Mouse (Mus musculus) midbrain, embryonic 12.5 days (tissue): Measurements from ENCODE around the gene Dnajb9. TPM values are rescaled to one million over a fixed set of nuclear protein-coding genes. Genes with fewer than 3 reads are reported as not detected.
"Not testable (repeated sequence)": the region's sequence is repeated elsewhere in the genome, so short reads cannot be mapped to it uniquely, and the experiment has no call there.

Source experiments
- ATAC-seq: fragments of 200-750 bp; cut with Nextera tagmentation; 2 replicates; pipeline ENCODE4 v1.8.0; 2017; ENCODE audit warnings: low read depth, moderate TSS enrichment, moderate library complexity; ENCODE audit not compliant: low FRiP score
- H3K27ac ChIP-seq: fragments of 300-500 bp; sonication (generic); replicated peaks from 2 replicates; pipeline ENCODE4 v1.5.1; 2016; ENCODE audit warnings: mild to moderate bottlenecking
- H3K27me3 ChIP-seq: fragments of 300-500 bp; sonication (generic); 2 replicates; pipeline ENCODE4 v1.6.1; 2016; ENCODE audit warnings: mild to moderate bottlenecking
- H3K36me3 ChIP-seq: fragments of 300-500 bp; sonication (generic); 2 replicates; pipeline ENCODE4 v1.6.1; 2016
- H3K4me1 ChIP-seq: fragments of 300-500 bp; sonication (generic); 2 replicates; pipeline ENCODE4 v1.6.1; 2016
- H3K4me2 ChIP-seq: fragments of 300-500 bp; sonication (generic); replicated peaks from 2 replicates; pipeline ENCODE4 v1.6.1; 2016; ENCODE audit warnings: mild to moderate bottlenecking, moderate library complexity
- H3K4me3 ChIP-seq: fragments of 300-500 bp; sonication (generic); 2 replicates; pipeline ENCODE4 v1.5.1; 2016; ENCODE audit warnings: mild to moderate bottlenecking
- H3K9ac ChIP-seq: fragments of 300-500 bp; sonication (generic); replicated peaks from 2 replicates; pipeline ENCODE4 v1.6.1; 2016; ENCODE audit warnings: mild to moderate bottlenecking, moderate library complexity
- H3K9me3 ChIP-seq: fragments of 300-500 bp; sonication (generic); 2 replicates; pipeline ENCODE4 v1.6.1; 2016; ENCODE audit warnings: mild to moderate bottlenecking
- WGBS: fragments of 180-500 bp; shearing (Covaris S2); methylation state at CpG from one replicate; pipeline ENCODE4 v1.1.7; 2016; 5-methylcytosine and 5-hydroxymethylcytosine counted together
- polyA plus RNA-seq: library from polyadenylated mRNA; unstranded; fragments of >200 nt; fragmentation: Nextera tagmentation; extraction: Ambion mirVana; gene quantifications from 2 replicates; pipeline ENCODE4 v1.2.1, GENCODE M21; 2016

Dnajb9 gene
- 26.2 and 27.2 TPM in 2 replicates for polyA plus RNA-seq

- peak; percentile 99 for ATAC-seq
- Histone ChIP-seq H3K9ac (peak within 1 kb of the TSS; percentile 91), H3K9me3 (no peaks in the 10 kb centered on the region), H3K36me3 (0 out of 2 replicates have a peak, but pooled peaks cover 7% of the 10 kb centered on the region), H3K4me1 (peaks cover 7% of the 10 kb centered on the region), H3K27ac (peak within 1 kb of the TSS; percentile 86), H3K4me2 (peak within 1 kb of the TSS; percentile 89), H3K27me3 (no peaks in the 10 kb centered on the region; the same call in 1 of the 2 replicates), H3K4me3 (peak within 1 kb of the TSS; percentile 94)
- WGBS, result under 1% methylated on average over 77 of the region's 77 CpGs
Observed at GRCm38 (mm10) chr12:44209824-44210752, at the start of gene Dnajb9. Gene Dnajb9, minus strand, starts transcription at chr12:44210326.

- H3K27ac ChIP-seq, result no peak overlapping the region
- no peaks in the 10 kb centered on the region for H3K36me3 ChIP-seq
- H3K9ac ChIP-seq, result no peak overlapping the region
- 76% methylated on average over 9 of the region's 9 CpGs for WGBS
- no peak overlapping the region for H3K4me2 ChIP-seq
- no peaks in the 10 kb centered on the region for H3K9me3 ChIP-seq
- no peaks in the 10 kb centered on the region for H3K27me3 ChIP-seq
- H3K4me3 ChIP-seq, result no peak overlapping the region
- no peaks in the 10 kb centered on the region; the same call in 1 of the 2 replicates for H3K4me1 ChIP-seq
- peak; percentile 34; the same call in 1 of the 2 replicates for ATAC-seq
Observed at GRCm38 (mm10) chr12:44248309-44248977, 38.3 kb upstream of the Dnajb9 start.

DNA sequence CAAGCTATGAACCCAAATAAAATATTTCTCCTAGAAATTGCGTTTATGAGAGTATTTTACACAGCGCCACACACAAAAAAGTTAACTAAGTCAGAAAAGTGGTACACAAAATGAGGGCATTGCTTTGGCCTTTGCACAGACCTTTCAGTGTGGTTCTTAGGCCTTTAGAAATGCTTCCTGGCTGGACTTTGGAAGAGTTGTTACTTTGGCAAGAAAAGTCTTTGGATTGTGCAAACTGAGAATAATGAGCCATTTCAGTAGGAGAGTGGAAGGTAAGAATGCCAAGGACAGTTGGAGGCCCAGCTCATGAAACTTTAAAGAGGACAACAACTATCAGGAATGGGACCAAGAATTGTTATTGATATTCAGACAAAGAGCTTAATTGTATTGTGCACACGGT, 35.6 kb upstream of the Dnajb9 start:
- Histone ChIP-seq H3K36me3 (no peaks in the 10 kb centered on the region), H3K4me2 (no peak overlapping the region), H3K4me3 (no peak overlapping the region), H3K27ac (no peak overlapping the region), H3K9ac (no peak overlapping the region), H3K9me3 (no peaks in the 10 kb centered on the region), H3K27me3 (no peaks in the 10 kb centered on the region), H3K4me1 (no peaks in the 10 kb centered on the region; the same call in 1 of the 2 replicates)
- ATAC-seq, result no peak
- WGBS, result 91% methylated on average over 3 of the region's 3 CpGs

DNA sequence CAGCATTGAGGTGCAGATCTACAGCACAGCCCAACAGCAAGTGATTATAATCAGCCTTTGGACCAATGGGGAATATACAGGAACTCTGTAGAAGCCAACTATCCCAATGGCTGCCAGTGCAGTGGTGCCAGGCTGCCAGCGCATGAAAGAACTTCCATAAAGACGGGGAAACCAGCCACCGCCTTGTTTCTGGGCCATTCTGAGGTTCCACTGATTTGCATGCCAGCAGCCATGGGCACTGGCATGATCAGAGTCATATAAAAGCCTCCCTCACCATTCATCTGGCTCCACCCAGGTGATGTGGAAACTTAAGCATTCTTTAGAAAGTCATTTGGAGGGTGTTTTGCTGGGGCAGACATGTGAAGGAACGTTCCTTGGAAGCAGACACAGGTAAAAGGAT, 32.3 kb upstream of the Dnajb9 start:
- Histone ChIP-seq H3K4me2 (no peak overlapping the region), H3K4me3 (no peak overlapping the region), H3K36me3 (no peaks in the 10 kb centered on the region), H3K4me1 (no peaks in the 10 kb centered on the region; the same call in 1 of the 2 replicates), H3K27me3 (no peaks in the 10 kb centered on the region), H3K9me3 (no peaks in the 10 kb centered on the region), H3K9ac (no peak overlapping the region), H3K27ac (no peak overlapping the region)
- WGBS, result 90% methylated on average over 4 of the region's 4 CpGs
- ATAC-seq, result no peak

DNA sequence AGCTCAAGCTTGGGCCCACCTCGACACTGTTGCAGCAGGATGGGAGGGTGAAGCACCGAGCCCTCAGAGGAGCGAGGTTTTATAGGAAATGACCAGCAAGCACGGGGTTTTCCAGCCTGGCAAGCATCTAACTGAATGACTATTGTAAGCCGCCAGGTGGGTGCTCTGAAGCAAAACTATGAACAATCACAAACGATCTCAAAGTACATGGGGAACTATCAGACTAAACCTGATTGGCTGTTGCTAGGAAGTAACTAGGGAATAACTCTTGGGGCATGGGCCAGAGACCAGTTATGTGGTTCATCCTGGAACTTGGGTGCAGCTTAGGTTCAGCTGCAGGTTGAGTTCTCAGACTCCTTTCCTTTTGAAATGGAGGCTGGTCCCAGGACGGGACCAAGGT, 31.0 kb upstream of the Dnajb9 start:
- H3K36me3 ChIP-seq, result no peaks in the 10 kb centered on the region
- H3K9ac ChIP-seq, result no peak overlapping the region
- no peak for ATAC-seq
- H3K4me1 ChIP-seq, result no peaks in the 10 kb centered on the region
- H3K9me3 ChIP-seq, result no peaks in the 10 kb centered on the region
- WGBS, result 72% methylated on average over 7 of the region's 7 CpGs
- no peaks in the 10 kb centered on the region for H3K27me3 ChIP-seq
- no peak overlapping the region for H3K27ac ChIP-seq
- no peak overlapping the region for H3K4me2 ChIP-seq
- no peak overlapping the region for H3K4me3 ChIP-seq

GRCm38 (mm10) chr12:44224650-44225049, 14.5 kb upstream of the Dnajb9 start:
- H3K9me3 ChIP-seq, result no peaks in the 10 kb centered on the region
- no peak overlapping the region for H3K4me3 ChIP-seq
- no peak overlapping the region for H3K9ac ChIP-seq
- peaks cover 6% of the 10 kb centered on the region; the same call in 1 of the 2 replicates for H3K27me3 ChIP-seq
- H3K4me1 ChIP-seq, result no peaks in the 10 kb centered on the region
- no peaks in the 10 kb centered on the region for H3K36me3 ChIP-seq
- WGBS, result 81% methylated on average over 3 of the region's 3 CpGs
- no peak overlapping the region for H3K27ac ChIP-seq
- no peak overlapping the region for H3K4me2 ChIP-seq
- ATAC-seq, result no peak

DNA sequence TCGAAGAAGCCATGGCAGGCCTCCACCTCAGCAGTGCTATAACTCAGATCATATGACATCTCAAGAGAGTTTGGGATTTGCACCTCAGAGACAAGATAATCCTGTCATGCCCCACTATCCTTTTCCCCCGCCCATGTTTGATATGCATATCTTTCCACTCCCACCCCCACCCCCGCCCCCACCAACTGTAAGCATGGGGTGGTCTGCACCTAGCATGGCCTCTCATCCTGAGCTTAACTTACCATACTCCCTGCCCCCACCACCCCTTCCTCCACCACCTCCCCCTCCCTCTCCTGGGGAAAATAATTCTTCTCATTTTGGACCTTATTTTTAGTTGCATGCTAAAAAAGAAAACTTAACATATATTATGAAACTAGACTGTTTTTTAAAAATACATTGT, 12.9 kb upstream of the Dnajb9 start:
- 58% methylated on average over 3 of the region's 3 CpGs for WGBS
- no peak for ATAC-seq
- H3K4me1 ChIP-seq, result no peaks in the 10 kb centered on the region

DNA sequence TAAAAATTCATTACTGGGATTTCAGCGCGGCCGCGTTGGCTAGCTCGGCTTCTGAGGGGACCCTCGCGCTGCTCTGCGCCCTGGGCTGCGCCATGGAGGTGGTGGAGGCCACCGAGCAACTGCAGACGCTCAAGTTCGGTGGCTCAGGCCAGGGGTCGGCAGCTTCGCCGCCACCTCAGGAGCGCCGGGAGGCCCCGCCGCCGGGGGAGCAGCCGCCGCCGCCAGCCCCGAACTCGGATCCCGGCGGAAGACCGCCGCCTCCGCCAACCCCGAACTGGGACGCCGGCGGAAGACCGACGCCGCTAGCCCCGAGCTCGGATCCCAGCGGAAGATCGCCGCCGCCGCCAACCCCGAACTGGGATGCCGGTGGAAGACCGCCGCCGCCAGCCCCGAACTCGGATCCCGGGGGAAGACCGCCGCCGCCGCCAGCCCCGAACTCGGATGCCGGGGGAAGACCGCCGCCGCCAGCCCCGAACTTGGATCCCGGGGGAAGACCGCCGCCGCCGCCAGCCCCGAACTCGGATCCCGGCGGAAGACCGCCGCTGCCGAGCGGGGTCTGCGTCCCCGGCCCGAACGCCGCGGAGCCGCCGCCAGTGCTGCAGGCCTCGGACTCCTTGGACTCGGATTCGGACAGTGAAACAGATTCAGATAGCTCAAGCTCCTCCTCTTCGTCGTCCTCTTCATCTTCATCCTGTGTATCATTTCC, 11.7 kb upstream of the Dnajb9 start:
- H3K36me3 ChIP-seq, result no peaks in the 10 kb centered on the region
- H3K27me3 ChIP-seq, result peaks cover 6% of the 10 kb centered on the region; the same call in 1 of the 2 replicates
- H3K27ac ChIP-seq, result no peak overlapping the region
- no peaks in the 10 kb centered on the region for H3K9me3 ChIP-seq
- no peaks in the 10 kb centered on the region for H3K4me1 ChIP-seq
- peak; percentile 70; the same call in 1 of the 2 replicates for ATAC-seq
- H3K4me3 ChIP-seq, result peak overlapping the region; percentile 72
- 1% methylated on average over 70 of the region's 89 CpGs for WGBS
- peak overlapping the region; percentile 73 for H3K9ac ChIP-seq
- H3K4me2 ChIP-seq, result peak overlapping the region; percentile 81

More for the DNA sequence above, 12.9 kb upstream of the Dnajb9 start:
- Histone ChIP-seq H3K9me3 (no peaks in the 10 kb centered on the region), H3K9ac (no peak overlapping the region), H3K4me2 (no peak overlapping the region), H3K4me3 (no peak overlapping the region), H3K36me3 (no peaks in the 10 kb centered on the region), H3K27ac (no peak overlapping the region), H3K27me3 (peaks cover 6% of the 10 kb centered on the region; the same call in 1 of the 2 replicates)

DNA sequence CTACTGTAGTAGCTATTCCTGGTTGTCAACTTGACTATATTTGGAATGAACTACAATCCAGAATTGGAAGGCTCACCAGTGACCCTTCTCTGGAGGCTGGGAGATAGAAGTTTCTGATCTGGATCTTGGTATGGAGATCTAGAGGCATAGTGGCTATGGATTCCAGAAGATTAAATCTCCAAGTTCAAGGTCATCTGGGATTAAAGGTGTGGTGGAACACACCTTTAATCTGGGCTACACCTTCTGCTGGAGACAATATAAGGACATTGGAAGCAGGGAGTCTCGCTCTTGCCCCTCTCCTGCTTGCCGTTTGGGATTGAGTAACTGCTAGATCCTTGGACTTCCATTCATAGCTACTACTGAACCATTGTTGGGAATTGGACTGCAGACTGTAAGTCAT, 10.9 kb upstream of the Dnajb9 start, which contains the start of gene Pnpla8:
Pnpla8 (plus strand) TSS at position 301 of the 400 bp plus-strand sequence.
- ATAC-seq, H3K27me3 ChIP-seq, H3K27ac ChIP-seq, H3K9me3 ChIP-seq, H3K36me3 ChIP-seq, H3K4me1 ChIP-seq: not testable (repeated sequence)
- Histone ChIP-seq H3K4me3 (peak within 1 kb of the TSS; percentile 72), H3K9ac (peak within 1 kb of the TSS; percentile 73), H3K4me2 (peak within 1 kb of the TSS; percentile 81)
- WGBS, result 85% methylated on average over 2 of the region's 2 CpGs

- H3K27me3 ChIP-seq, result no peaks in the 10 kb centered on the region; the same call in 1 of the 2 replicates
- peaks cover 7% of the 10 kb centered on the region for H3K4me1 ChIP-seq
- no peak overlapping the region for H3K4me2 ChIP-seq
- no peak overlapping the region for H3K9ac ChIP-seq
- no peak overlapping the region for H3K4me3 ChIP-seq
- H3K27ac ChIP-seq, result no peak overlapping the region
- 91% methylated on average over 3 of the region's 3 CpGs for WGBS
- no peak for ATAC-seq
- H3K9me3 ChIP-seq, result no peaks in the 10 kb centered on the region
- no peaks in the 10 kb centered on the region for H3K36me3 ChIP-seq
Observed at GRCm38 (mm10) chr12:44211555-44211954, 1.4 kb upstream of the Dnajb9 start.

DNA sequence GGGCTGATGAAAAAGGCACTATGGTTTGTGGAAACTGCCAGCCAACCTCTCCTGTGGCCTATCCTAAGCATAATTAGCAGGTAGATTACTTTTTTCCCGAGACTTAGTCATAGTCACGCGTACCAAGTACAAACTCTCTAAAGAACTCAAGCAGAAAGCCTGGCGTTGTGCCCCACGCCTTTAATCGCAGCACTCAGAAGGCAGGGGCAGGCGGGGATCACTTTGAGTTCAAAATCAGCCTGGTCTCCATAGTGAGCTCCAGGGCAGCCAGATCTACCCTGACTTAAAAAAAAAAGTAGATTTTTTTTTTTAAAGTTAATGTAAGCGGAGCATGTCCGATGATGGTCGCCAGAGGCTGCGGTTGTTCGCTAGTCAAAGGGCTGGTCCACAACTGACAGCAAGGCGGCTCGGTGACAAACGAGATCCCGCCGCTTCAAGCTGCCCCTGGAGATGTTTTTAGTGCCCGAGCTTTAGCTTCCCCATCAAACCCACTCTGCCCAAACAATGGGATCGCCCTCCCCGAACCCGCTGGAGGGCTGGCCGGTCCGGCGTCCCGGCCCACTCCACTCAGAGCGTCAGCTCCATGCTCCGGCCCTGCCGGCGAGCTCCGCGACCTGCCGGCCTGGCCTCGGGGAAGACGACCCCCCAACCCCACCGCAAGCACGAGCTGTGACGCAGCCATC, 844 bp downstream of the Dnajb9 start:
- no peak for ATAC-seq
- peak overlapping the region; percentile 94 for H3K4me3 ChIP-seq

More for the DNA sequence above, 844 bp downstream of the Dnajb9 start:
- H3K9me3 ChIP-seq, result no peaks in the 10 kb centered on the region
- peak overlapping the region; percentile 86 for H3K27ac ChIP-seq
- H3K4me2 ChIP-seq, result peak overlapping the region; percentile 89
- H3K9ac ChIP-seq, result peak overlapping the region; percentile 91
- H3K4me1 ChIP-seq, result peaks cover 7% of the 10 kb centered on the region
- H3K27me3 ChIP-seq, result no peaks in the 10 kb centered on the region; the same call in 1 of the 2 replicates
- WGBS, result 0% methylated on average over 36 of the region's 37 CpGs
- H3K36me3 ChIP-seq, result 0 out of 2 replicates have a peak, but pooled peaks cover 11% of the 10 kb centered on the region
